Mouse (Mus musculus) embryonic fibroblast, embryonic 13.5 days (primary cell): ENCODE measurements around the gene Aldh3b3.

ENCODE experiments used
- CTCF ChIP-seq: IDR thresholded peaks from 2 replicates; pipeline ENCODE4 v1.5.1; 2011; ENCODE audit warnings: mild to moderate bottlenecking, control low read depth, low read length, moderate library complexity, borderline replicate concordance; ENCODE audit not compliant: insufficient read depth
- POLR2A ChIP-seq: IDR thresholded peaks from 2 replicates; pipeline ENCODE4 v1.6.1; 2011; ENCODE audit warnings: low read depth, mild to moderate bottlenecking, control low read depth, low read length, moderate library complexity

DNA sequence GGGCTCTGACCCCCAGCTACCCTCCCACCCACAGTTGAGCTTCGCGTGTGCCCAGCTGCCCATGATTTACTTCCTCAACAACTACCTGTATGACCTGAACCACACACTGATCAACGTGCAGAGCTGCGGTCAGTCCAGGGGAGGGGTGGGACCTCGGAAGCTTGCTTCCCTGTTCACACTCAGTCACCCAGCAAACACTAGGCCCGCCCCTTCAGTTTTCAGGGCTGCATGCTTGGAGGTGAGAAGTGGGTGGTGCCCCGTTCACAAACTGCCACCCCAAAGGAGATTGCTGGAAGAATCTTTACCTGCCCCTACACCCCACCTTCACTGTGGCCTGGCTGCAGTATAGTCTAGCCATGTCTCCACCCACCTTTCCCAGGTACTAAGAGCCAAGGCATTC is 16.1 kb upstream of the Aldh3b3 start:
- no peak for TF ChIP-seq CTCF
- no peak for TF ChIP-seq POLR2A
